Mouse (Mus musculus): ENCODE data around the gene Ano1. TPM values are rescaled to one million over a fixed set of nuclear protein-coding genes. Genes with fewer than 3 reads are reported as not detected.

Ano1 gene
- polyA plus RNA-seq, 1 experiment from 2014 or later, result 47.6 TPM

GRCm38 (mm10) chr7:144663566-144663965, 88.2 kb downstream of the Ano1 start:
- Histone ChIP-seq H3K27me3 (replicated peaks) (no peaks in the 10 kb centered on the region), H3K4me2 (no peak overlapping the region), H3K27ac (no peak overlapping the region), H3K9me3 (no peaks in the 10 kb centered on the region), H3K36me3 (no peaks in the 10 kb centered on the region), H3K4me1 (0 out of 2 replicates have a peak, but pooled peaks cover 7% of the 10 kb centered on the region), H3K9ac (no peak overlapping the region), H3K4me3 (replicated peaks) (no peak overlapping the region)
- 50% methylated on average over 6 of the region's 6 CpGs for WGBS
- ATAC-seq (ENCODE audit: insufficient read depth, low FRiP score, low read depth), result no peak

- Histone ChIP-seq H3K4me3 (replicated peaks) (no peak overlapping the region), H3K4me1 (peaks cover 24% of the 10 kb centered on the region), H3K4me2 (no peak overlapping the region), H3K36me3 (no peaks in the 10 kb centered on the region), H3K9me3 (no peaks in the 10 kb centered on the region), H3K27me3 (replicated peaks) (no peaks in the 10 kb centered on the region), H3K9ac (no peak overlapping the region), H3K27ac (peak overlapping the region; percentile 0; the same call in 1 of the 2 replicates)
- 62% methylated on average over 9 of the region's 9 CpGs for WGBS
- ATAC-seq (ENCODE audit: insufficient read depth, low FRiP score, low read depth), result no peak
Observed at GRCm38 (mm10) chr7:144656261-144656967, 95.4 kb downstream of the Ano1 start.

- H3K4me1 ChIP-seq, result peaks cover 24% of the 10 kb centered on the region
- no peak overlapping the region for H3K4me3 ChIP-seq (replicated peaks)
- ATAC-seq (ENCODE audit: insufficient read depth, low FRiP score, low read depth), result peak; percentile 67
- H3K27ac ChIP-seq, result peak overlapping the region; percentile 58; the same call in 1 of the 2 replicates
- no peak overlapping the region for H3K9ac ChIP-seq
- no peaks in the 10 kb centered on the region for H3K36me3 ChIP-seq
- H3K4me2 ChIP-seq, result no peak overlapping the region
- H3K9me3 ChIP-seq, result no peaks in the 10 kb centered on the region
- 26% methylated on average over 10 of the region's 10 CpGs for WGBS
- no peaks in the 10 kb centered on the region for H3K27me3 ChIP-seq (replicated peaks)
Observed at GRCm38 (mm10) chr7:144653681-144654425, 97.9 kb downstream of the Ano1 start.

GRCm38 (mm10) chr7:144647547-144647946, 104.2 kb downstream of the Ano1 start:
- no peak overlapping the region for H3K9ac ChIP-seq
- H3K27ac ChIP-seq, result no peak overlapping the region
- H3K4me3 ChIP-seq (replicated peaks), result no peak overlapping the region
- no peaks in the 10 kb centered on the region for H3K27me3 ChIP-seq (replicated peaks)
- no peak overlapping the region for H3K4me2 ChIP-seq
- no peaks in the 10 kb centered on the region for H3K9me3 ChIP-seq
- 71% methylated on average over 5 of the region's 5 CpGs for WGBS
- H3K36me3 ChIP-seq, result no peaks in the 10 kb centered on the region
- H3K4me1 ChIP-seq, result no peaks in the 10 kb centered on the region
- no peak for ATAC-seq (ENCODE audit: insufficient read depth, low FRiP score, low read depth)

- Histone ChIP-seq H3K9ac (no peak overlapping the region), H3K4me3 (replicated peaks) (no peak overlapping the region), H3K4me1 (0 out of 2 replicates have a peak, but pooled peaks cover 5% of the 10 kb centered on the region), H3K27ac (no peak overlapping the region), H3K4me2 (no peak overlapping the region), H3K27me3 (replicated peaks) (no peaks in the 10 kb centered on the region), H3K9me3 (no peaks in the 10 kb centered on the region), H3K36me3 (no peaks in the 10 kb centered on the region; the same call in 1 of the 2 replicates)
- 81% methylated on average over 1 of the region's 1 CpGs for WGBS
- no peak for ATAC-seq (ENCODE audit: insufficient read depth, low FRiP score, low read depth)
Observed at GRCm38 (mm10) chr7:144640817-144641216, 111.0 kb downstream of the Ano1 start.

- Histone ChIP-seq H3K9ac (no peak overlapping the region), H3K4me3 (replicated peaks) (no peak overlapping the region), H3K9me3 (no peaks in the 10 kb centered on the region), H3K27me3 (replicated peaks) (no peaks in the 10 kb centered on the region), H3K4me2 (no peak overlapping the region), H3K36me3 (no peaks in the 10 kb centered on the region; the same call in 1 of the 2 replicates), H3K4me1 (0 out of 2 replicates have a peak, but pooled peaks cover 5% of the 10 kb centered on the region), H3K27ac (no peak overlapping the region)
- no peak for ATAC-seq (ENCODE audit: insufficient read depth, low FRiP score, low read depth)
- WGBS, result 46% methylated on average over 2 of the region's 2 CpGs
Observed at GRCm38 (mm10) chr7:144636000-144636399, 115.8 kb downstream of the Ano1 start.

- Histone ChIP-seq H3K4me2 (no peak overlapping the region), H3K27me3 (replicated peaks) (no peaks in the 10 kb centered on the region), H3K27ac (no peak overlapping the region), H3K4me1 (0 out of 2 replicates have a peak, but pooled peaks cover 6% of the 10 kb centered on the region), H3K36me3 (no peaks in the 10 kb centered on the region; the same call in 1 of the 2 replicates), H3K9ac (no peak overlapping the region), H3K4me3 (replicated peaks) (no peak overlapping the region), H3K9me3 (no peaks in the 10 kb centered on the region)
- 75% methylated on average over 6 of the region's 6 CpGs for WGBS
- ATAC-seq (ENCODE audit: insufficient read depth, low FRiP score, low read depth), result no peak
Observed at GRCm38 (mm10) chr7:144634875-144635274, 116.9 kb downstream of the Ano1 start.

GRCm38 (mm10) chr7:144634450-144634849, 117.3 kb downstream of the Ano1 start:
- H3K4me2 ChIP-seq, result no peak overlapping the region
- peak; percentile 54; the same call in 1 of the 2 replicates for ATAC-seq (ENCODE audit: insufficient read depth, low FRiP score, low read depth)
- 75% methylated on average over 3 of the region's 3 CpGs for WGBS
- H3K9me3 ChIP-seq, result no peaks in the 10 kb centered on the region
- H3K4me3 ChIP-seq (replicated peaks), result no peak overlapping the region
- H3K9ac ChIP-seq, result no peak overlapping the region
- no peaks in the 10 kb centered on the region; the same call in 1 of the 2 replicates for H3K36me3 ChIP-seq
- no peaks in the 10 kb centered on the region for H3K27me3 ChIP-seq (replicated peaks)
- 0 out of 2 replicates have a peak, but pooled peaks cover 8% of the 10 kb centered on the region for H3K4me1 ChIP-seq
- no peak overlapping the region for H3K27ac ChIP-seq

GRCm38 (mm10) chr7:144632321-144632720, 119.5 kb downstream of the Ano1 start:
- Histone ChIP-seq H3K9me3 (no peaks in the 10 kb centered on the region), H3K4me3 (replicated peaks) (no peak overlapping the region), H3K4me1 (peaks cover 27% of the 10 kb centered on the region), H3K27me3 (replicated peaks) (no peaks in the 10 kb centered on the region), H3K36me3 (no peaks in the 10 kb centered on the region), H3K9ac (no peak overlapping the region), H3K27ac (no peak overlapping the region), H3K4me2 (no peak overlapping the region)
- no peak for ATAC-seq (ENCODE audit: insufficient read depth, low FRiP score, low read depth)

GRCm38 (mm10) chr7:144630622-144631021, 121.2 kb downstream of the Ano1 start:
- Histone ChIP-seq H3K36me3 (no peaks in the 10 kb centered on the region), H3K4me2 (no peak overlapping the region), H3K9ac (no peak overlapping the region), H3K9me3 (no peaks in the 10 kb centered on the region), H3K4me3 (replicated peaks) (no peak overlapping the region), H3K27me3 (replicated peaks) (no peaks in the 10 kb centered on the region), H3K27ac (0 out of 2 replicates have a peak overlapping the region, but pooled peaks have one; percentile 14), H3K4me1 (peaks cover 23% of the 10 kb centered on the region)
- WGBS, result 49% methylated on average over 3 of the region's 3 CpGs
- ATAC-seq (ENCODE audit: insufficient read depth, low FRiP score, low read depth), result no peak

- 0 out of 2 replicates have a peak, but pooled peaks have one; percentile 6 for ATAC-seq (ENCODE audit: insufficient read depth, low FRiP score, low read depth)
- H3K4me3 ChIP-seq (replicated peaks), result no peak overlapping the region
Observed at GRCm38 (mm10) chr7:144628334-144628915, 123.3 kb downstream of the Ano1 start.

More at GRCm38 (mm10) chr7:144628334-144628915, 123.3 kb downstream of the Ano1 start:
- Histone ChIP-seq H3K4me1 (peaks cover 23% of the 10 kb centered on the region), H3K9ac (no peak overlapping the region), H3K27me3 (replicated peaks) (no peaks in the 10 kb centered on the region), H3K4me2 (no peak overlapping the region), H3K27ac (peak overlapping the region; percentile 63), H3K9me3 (no peaks in the 10 kb centered on the region), H3K36me3 (no peaks in the 10 kb centered on the region)
- 25% methylated on average over 3 of the region's 3 CpGs for WGBS

Data from stomach, embryonic 15.5 days (tissue).